ENCODE assay signal across 9 mouse cellular contexts in genomic region chr2:105682634-105683351, GRCm38 (mm10). TPM values are rescaled to one million over a fixed set of nuclear protein-coding genes. Genes with fewer than 3 reads are reported as not detected.
DNase-seq lines count a peak whose midpoint lies in the region; ATAC-seq and TF ChIP-seq lines count a peak whose summit lies in the region.
"Had no signal": no experiment of that assay in that cellular context is flagged by ENCODE, and none has a peak within 500 bp of the region (broad histone marks: within the 10 kb centered on the region; RNA-seq: fewer than 3 reads in every experiment).

No protein-coding gene starts in this region.

- ATAC-seq in forebrain, embryonic 15.5 days (replicated peaks) = no peak
- no peak for ATAC-seq in midbrain, embryonic 11.5 days (ENCODE audit: low FRiP score)
- no peak for ATAC-seq in lung, postnatal 0 days

- no peak for TF ChIP-seq CTCF in lung, postnatal 0 days (IDR thresholded peaks at IDR 0.05)

- H3K4me1 ChIP-seq in forebrain, embryonic 15.5 days = peaks cover 45% of the 10 kb centered on the region
- H3K4me1 ChIP-seq in midbrain, embryonic 11.5 days (ENCODE audit: control insufficient read depth, insufficient read depth, low read length) = peaks cover 15% of the 10 kb centered on the region
- 0 out of 2 replicates have a peak, but pooled peaks cover 6% of the 10 kb centered on the region for H3K4me1 ChIP-seq in lung, postnatal 0 days (ENCODE audit: insufficient read depth, low read depth, low read length)

- peak overlapping the region; percentile 45 for H3K9ac ChIP-seq in forebrain, embryonic 15.5 days (replicated peaks)
- H3K9ac ChIP-seq in midbrain, embryonic 11.5 days (ENCODE audit: low read length) = peak overlapping the region; percentile 1; the same call in 1 of the 2 replicates
- no peak overlapping the region for H3K9ac ChIP-seq in lung, postnatal 0 days (replicated peaks; ENCODE audit: low read depth)
- H3K9ac ChIP-seq: stomach, embryonic 15.5 days had no signal

- H3K27ac ChIP-seq in forebrain, embryonic 15.5 days (replicated peaks) = peak overlapping the region; percentile 74
- H3K27ac ChIP-seq in midbrain, embryonic 11.5 days (ENCODE audit: low read depth, low read length) = no peak overlapping the region
- no peak overlapping the region for H3K27ac ChIP-seq in lung, postnatal 0 days (ENCODE audit: low read length)
- H3K27ac ChIP-seq: stomach, embryonic 15.5 days had no signal

- H3K27me3 ChIP-seq in forebrain, embryonic 15.5 days = peaks cover 18% of the 10 kb centered on the region
- peaks cover 86% of the 10 kb centered on the region for H3K27me3 ChIP-seq in midbrain, embryonic 11.5 days (ENCODE audit: control insufficient read depth, insufficient read depth, low read length)
- peaks cover 90% of the 10 kb centered on the region for H3K27me3 ChIP-seq in lung, postnatal 0 days (replicated peaks; ENCODE audit: insufficient read depth, low read length)

- DNase-seq in cerebellum, adult 11-12 months = peak; percentile 69
- DNase-seq in cerebellum, adult 11 months = no peak
- DNase-seq in ZHBTc4 (ENCODE audit: low read depth, low spot score) = peak; percentile 19
- peak; percentile 94 for DNase-seq in midbrain, embryonic 11.5 days (ENCODE audit: low spot score, missing footprints)
- no peak for DNase-seq in frontal cortex, postnatal 14 days (ENCODE audit: low spot score in 2 of 2)
- DNase-seq in thymus, postnatal 14 days = no peak
- no peak for DNase-seq in lung, postnatal 0 days (ENCODE audit: low spot score)

- no peak for TF ChIP-seq EP300 in lung, postnatal 0 days (IDR thresholded peaks at IDR 0.05)

- no peaks in the 10 kb centered on the region for H3K9me3 ChIP-seq in forebrain, embryonic 15.5 days
- no peaks in the 10 kb centered on the region for H3K9me3 ChIP-seq in midbrain, embryonic 11.5 days (ENCODE audit: control insufficient read depth, low read length)
- H3K9me3 ChIP-seq in lung, postnatal 0 days (ENCODE audit: low read length) = no peaks in the 10 kb centered on the region
- H3K9me3 ChIP-seq: stomach, embryonic 15.5 days had no signal

- 15% methylated on average over 21 of the region's 21 CpGs for WGBS in forebrain, embryonic 15.5 days
- 4% methylated on average over 21 of the region's 21 CpGs for WGBS in midbrain, embryonic 11.5 days
- WGBS in lung, postnatal 0 days = under 1% methylated on average over 16 of the region's 21 CpGs

- peak overlapping the region; percentile 50 for H3K4me2 ChIP-seq in forebrain, embryonic 15.5 days (replicated peaks)
- peak overlapping the region; percentile 45 for H3K4me2 ChIP-seq in midbrain, embryonic 11.5 days
- H3K4me2 ChIP-seq in lung, postnatal 0 days (replicated peaks; ENCODE audit: low read depth, low read length) = no peak overlapping the region
- H3K4me2 ChIP-seq: stomach, embryonic 15.5 days had no signal

- H3K4me3 ChIP-seq in forebrain, embryonic 15.5 days = peak overlapping the region; percentile 58
- peak overlapping the region; percentile 40; the same call in 1 of the 2 replicates for H3K4me3 ChIP-seq in midbrain, embryonic 11.5 days (ENCODE audit: low read depth, low read length)
- H3K4me3 ChIP-seq in lung, postnatal 0 days (ENCODE audit: low read depth, low read length) = no peak overlapping the region
- H3K4me3 ChIP-seq: stomach, embryonic 15.5 days had no signal

- no peaks in the 10 kb centered on the region for H3K36me3 ChIP-seq in forebrain, embryonic 15.5 days
- no peaks in the 10 kb centered on the region for H3K36me3 ChIP-seq in midbrain, embryonic 11.5 days (ENCODE audit: control insufficient read depth, insufficient read depth, low read length)
- no peaks in the 10 kb centered on the region for H3K36me3 ChIP-seq in lung, postnatal 0 days (ENCODE audit: insufficient read depth, low read length)
- H3K36me3 ChIP-seq: stomach, embryonic 15.5 days had no signal

RNA-seq across cellular contexts. Expression of gene Pax6, which starts 14.1 kb away (rescaled TPM):
- 45.0 and 57.0 TPM in 2 replicates for polyA plus RNA-seq in forebrain, embryonic 15.5 days (2015; fragmentation: Nextera tagmentation; extraction: Ambion mirVana)
- 45.5 and 45.7 TPM in 2 replicates for polyA plus RNA-seq in midbrain, embryonic 11.5 days (2014; fragmentation: Nextera tagmentation; extraction: Ambion mirVana)
- polyA plus RNA-seq in lung, postnatal 0 days (2015; fragmentation: Nextera tagmentation; extraction: Ambion mirVana) = not detected in 2 replicates

Comparison
In these comparisons a context has a peak if more than half of its experiments do, and no peak if none do; other contexts are left out.
1. DNase-seq: peak in cerebellum, adult 11-12 months (single experiment), ZHBTc4 (single experiment) and midbrain, embryonic 11.5 days (single experiment); none in cerebellum, adult 11 months (single experiment), frontal cortex, postnatal 14 days (0 of 2), thymus, postnatal 14 days (single experiment) and lung, postnatal 0 days (single experiment).
2. RNA of gene Pax6, which starts 14.1 kb away (polyA plus RNA-seq): 45.5 to 45.7 TPM in midbrain, embryonic 11.5 days and 45.0 to 57.0 TPM in forebrain, embryonic 15.5 days; not detected in lung, postnatal 0 days; every median in the first group is over 10 times any median in the second.